ENCODE assay signal across 8 mouse cellular contexts in genomic region chr12:84249217-84249616, GRCm38 (mm10). TPM values are rescaled to one million over a fixed set of nuclear protein-coding genes. Genes with fewer than 3 reads are reported as not detected.
DNase-seq lines count a peak whose midpoint lies in the region; ATAC-seq and TF ChIP-seq lines count a peak whose summit lies in the region.

No protein-coding gene starts in this region.

- H3K27ac ChIP-seq in forebrain, embryonic 11.5 days (ENCODE audit: low read depth, low read length) = no peak overlapping the region
- no peak overlapping the region for H3K27ac ChIP-seq in forebrain, embryonic 13.5 days
- H3K27ac ChIP-seq in embryonic facial prominence, embryonic 14.5 days (replicated peaks; ENCODE audit: low read depth, low read length) = no peak overlapping the region
- no peak overlapping the region for H3K27ac ChIP-seq in left cerebral cortex, adult 2 months
- no peak overlapping the region for H3K27ac ChIP-seq in stomach, postnatal 0 days (replicated peaks)

- H3K4me3 ChIP-seq in forebrain, embryonic 11.5 days (ENCODE audit: low read depth, low read length) = no peak overlapping the region
- H3K4me3 ChIP-seq in forebrain, embryonic 13.5 days = no peak overlapping the region
- H3K4me3 ChIP-seq in embryonic facial prominence, embryonic 14.5 days (ENCODE audit: low read depth, low read length) = no peak overlapping the region
- no peak overlapping the region for H3K4me3 ChIP-seq in left cerebral cortex, adult 2 months
- H3K4me3 ChIP-seq in stomach, postnatal 0 days (ENCODE audit: low read depth, low read length) = no peak overlapping the region

- 3% methylated on average over 3 of the region's 3 CpGs for WGBS in forebrain, embryonic 11.5 days
- 7% methylated on average over 3 of the region's 3 CpGs for WGBS in forebrain, embryonic 13.5 days
- WGBS in embryonic facial prominence, embryonic 14.5 days = 7% methylated on average over 3 of the region's 3 CpGs
- WGBS in stomach, postnatal 0 days = 10% methylated on average over 3 of the region's 3 CpGs

- peak; percentile 91 for TF ChIP-seq CTCF in left cerebral cortex, adult 2 months (IDR thresholded peaks at IDR 0.05)
- TF ChIP-seq CTCF in stomach, postnatal 0 days (IDR thresholded peaks at IDR 0.05; ENCODE audit: low read depth) = peak; percentile 95

- no peak overlapping the region for H3K9ac ChIP-seq in forebrain, embryonic 11.5 days (ENCODE audit: low read length)
- H3K9ac ChIP-seq in forebrain, embryonic 13.5 days = no peak overlapping the region
- no peak overlapping the region for H3K9ac ChIP-seq in embryonic facial prominence, embryonic 14.5 days (ENCODE audit: low read depth, low read length)
- no peak overlapping the region for H3K9ac ChIP-seq in stomach, postnatal 0 days (ENCODE audit: low read length)

- H3K9me3 ChIP-seq in forebrain, embryonic 11.5 days (ENCODE audit: control insufficient read depth, low read length) = no peaks in the 10 kb centered on the region
- no peaks in the 10 kb centered on the region for H3K9me3 ChIP-seq in forebrain, embryonic 13.5 days (replicated peaks)
- H3K9me3 ChIP-seq in embryonic facial prominence, embryonic 14.5 days (ENCODE audit: control insufficient read depth, low read length) = no peaks in the 10 kb centered on the region
- no peaks in the 10 kb centered on the region for H3K9me3 ChIP-seq in stomach, postnatal 0 days (ENCODE audit: control insufficient read depth, low read length)

- no peak overlapping the region for H3K4me2 ChIP-seq in forebrain, embryonic 11.5 days (ENCODE audit: low read depth, low read length, severe bottlenecking)
- H3K4me2 ChIP-seq in forebrain, embryonic 13.5 days = no peak overlapping the region
- no peak overlapping the region for H3K4me2 ChIP-seq in embryonic facial prominence, embryonic 14.5 days (ENCODE audit: low read depth, low read length)
- no peak overlapping the region for H3K4me2 ChIP-seq in stomach, postnatal 0 days (replicated peaks; ENCODE audit: low read depth)

- no peak for TF ChIP-seq EP300 in stomach, postnatal 0 days (optimal IDR thresholded peaks at IDR 0.05)

- intact Hi-C loops in left cerebral cortex, adult 2 months (cut with DNase I) = loop anchor here (2.0 kb wide), 1 partner anchor 86 kb away; no protein-coding TSS in a partner anchor

- no peaks in the 10 kb centered on the region for H3K27me3 ChIP-seq in forebrain, embryonic 11.5 days (ENCODE audit: control insufficient read depth, insufficient read depth, low read length)
- no peaks in the 10 kb centered on the region for H3K27me3 ChIP-seq in forebrain, embryonic 13.5 days
- no peaks in the 10 kb centered on the region for H3K27me3 ChIP-seq in embryonic facial prominence, embryonic 14.5 days (replicated peaks; ENCODE audit: control insufficient read depth, insufficient read depth, low read length)
- H3K27me3 ChIP-seq in stomach, postnatal 0 days (ENCODE audit: control insufficient read depth, insufficient read depth, low read length) = no peaks in the 10 kb centered on the region

- peak; percentile 83 for DNase-seq in forebrain, embryonic 11.5 days (ENCODE audit: low spot score)
- peak; percentile 87 for DNase-seq in adrenal gland, postnatal 14 days
- peak; percentile 84 for DNase-seq in embryonic facial prominence, embryonic 14.5 days (ENCODE audit: low spot score)
- DNase-seq in heart, postnatal 4 days = peak; percentile 83
- peak; percentile 30 to 39 for DNase-seq in left cerebral cortex, adult 2 months (ENCODE audit: extremely low spot score in 1 of 2, low spot score in 2 of 2)
- DNase-seq in naive thymus-derived CD4-positive, alpha-beta T cell, adult 2 months (ENCODE audit: low read depth) = peak; percentile 83
- DNase-seq in stomach, postnatal 0 days (ENCODE audit: low spot score) = peak; percentile 78

- H3K36me3 ChIP-seq in forebrain, embryonic 11.5 days (ENCODE audit: control insufficient read depth, insufficient read depth, low read length) = no peaks in the 10 kb centered on the region
- no peaks in the 10 kb centered on the region for H3K36me3 ChIP-seq in forebrain, embryonic 13.5 days (ENCODE audit: poor library complexity, severe bottlenecking)
- no peaks in the 10 kb centered on the region for H3K36me3 ChIP-seq in embryonic facial prominence, embryonic 14.5 days (ENCODE audit: control insufficient read depth, insufficient read depth, low read length)
- H3K36me3 ChIP-seq in stomach, postnatal 0 days (ENCODE audit: control insufficient read depth, insufficient read depth, low read length) = no peaks in the 10 kb centered on the region

- no peak for ATAC-seq in forebrain, embryonic 11.5 days (replicated peaks; ENCODE audit: low FRiP score)
- ATAC-seq in forebrain, embryonic 13.5 days = no peak
- ATAC-seq in embryonic facial prominence, embryonic 14.5 days (ENCODE audit: low read depth) = no peak; the same call in 1 of the 2 replicates
- ATAC-seq in stomach, postnatal 0 days (ENCODE audit: low FRiP score, low TSS enrichment) = peak; percentile 79

- H3K4me1 ChIP-seq in forebrain, embryonic 11.5 days (replicated peaks; ENCODE audit: control insufficient read depth, insufficient read depth, low read length) = no peaks in the 10 kb centered on the region
- H3K4me1 ChIP-seq in forebrain, embryonic 13.5 days = no peaks in the 10 kb centered on the region
- H3K4me1 ChIP-seq in embryonic facial prominence, embryonic 14.5 days (ENCODE audit: control insufficient read depth, insufficient read depth, low read length) = no peaks in the 10 kb centered on the region
- H3K4me1 ChIP-seq in stomach, postnatal 0 days (replicated peaks; ENCODE audit: control insufficient read depth, insufficient read depth) = no peaks in the 10 kb centered on the region

RNA-seq across cellular contexts. Expression of gene Elmsan1, which starts 30.5 kb away (rescaled TPM):
- polyA plus RNA-seq in forebrain, embryonic 11.5 days (2014; fragmentation: Nextera tagmentation; extraction: Ambion mirVana) = 7.6 and 9.6 TPM in 2 replicates
- polyA plus RNA-seq in forebrain, embryonic 13.5 days (2015; fragmentation: Nextera tagmentation; extraction: Ambion mirVana) = 5.0 and 5.6 TPM in 2 replicates
- 18.7 and 25.7 TPM in 2 replicates for total RNA-seq in adrenal gland, postnatal 14 days (2021)
- 9.4 and 9.8 TPM in 2 replicates for polyA plus RNA-seq in embryonic facial prominence, embryonic 14.5 days (2014; fragmentation: Nextera tagmentation; extraction: Ambion mirVana)
- total RNA-seq in heart, postnatal 4 days (2021) = 10 to 100 TPM; 18.5 to 18.6 TPM
- 10 to 100 TPM; 16.6 to 22.8 TPM for total RNA-seq in left cerebral cortex, adult 2 months (2021)
- polyA plus RNA-seq in stomach, postnatal 0 days (2015; fragmentation: Nextera tagmentation; extraction: Ambion mirVana) = 4.0 and 4.1 TPM in 2 replicates

RNA-seq across cellular contexts. Expression of gene Ptgr2, which starts 35.8 kb away (rescaled TPM):
- polyA plus RNA-seq in forebrain, embryonic 11.5 days (2014; fragmentation: Nextera tagmentation; extraction: Ambion mirVana) = 13.8 and 14.3 TPM in 2 replicates
- 13.3 and 16.7 TPM in 2 replicates for polyA plus RNA-seq in forebrain, embryonic 13.5 days (2015; fragmentation: Nextera tagmentation; extraction: Ambion mirVana)
- total RNA-seq in adrenal gland, postnatal 14 days (2021) = 132 and 143 TPM in 2 replicates
- polyA plus RNA-seq in embryonic facial prominence, embryonic 14.5 days (2014; fragmentation: Nextera tagmentation; extraction: Ambion mirVana) = 18.8 and 22.5 TPM in 2 replicates
- 100 to 1,000 TPM; 127 to 132 TPM for total RNA-seq in heart, postnatal 4 days (2021)
- total RNA-seq in left cerebral cortex, adult 2 months (2021) = 10 to 100 TPM; 29.3 to 30.0 TPM
- polyA plus RNA-seq in stomach, postnatal 0 days (2015; fragmentation: Nextera tagmentation; extraction: Ambion mirVana) = 27.4 and 29.1 TPM in 2 replicates

Comparison
In these comparisons a context has a peak if more than half of its experiments do, and no peak if none do; other contexts are left out.
1. DNase-seq: peak in every context shown above with its lines; median percentile 87 in adrenal gland, postnatal 14 days; 84 in embryonic facial prominence, embryonic 14.5 days; 83 in forebrain, embryonic 11.5 days; 83 in heart, postnatal 4 days; 83 in naive thymus-derived CD4-positive, alpha-beta T cell, adult 2 months; 78 in stomach, postnatal 0 days; 34 in left cerebral cortex, adult 2 months.